Mouse (Mus musculus) kidney, embryonic 15.5 days (tissue): ENCODE data around the gene Lztr1. TPM values are rescaled to one million over a fixed set of nuclear protein-coding genes. Genes with fewer than 3 reads are reported as not detected.

Experiments
- ATAC-seq: fragments of 200-750 bp; cut with Nextera tagmentation; replicated peaks from 2 replicates; pipeline ENCODE4 v1.8.0; 2017; ENCODE audit warnings: moderate TSS enrichment; ENCODE audit not compliant: low FRiP score
- H3K27ac ChIP-seq: fragments of 300-500 bp; sonication (generic); 2 replicates; pipeline ENCODE4 v1.5.1; 2015; ENCODE audit warnings: mild to moderate bottlenecking, inconsistent platforms
- H3K27me3 ChIP-seq: fragments of 300-500 bp; sonication (generic); 2 replicates; pipeline ENCODE4 v1.6.1; 2015; ENCODE audit warnings: inconsistent platforms
- H3K36me3 ChIP-seq: fragments of 300-500 bp; sonication (generic); 2 replicates; pipeline ENCODE4 v1.6.1; 2015; ENCODE audit warnings: inconsistent platforms
- H3K4me1 ChIP-seq: fragments of 300-500 bp; sonication (generic); 2 replicates; pipeline ENCODE4 v1.6.1; 2015; ENCODE audit warnings: inconsistent platforms
- H3K4me2 ChIP-seq: fragments of 300-500 bp; sonication (generic); 2 replicates; pipeline ENCODE4 v1.6.1; 2015; ENCODE audit warnings: moderate library complexity, mild to moderate bottlenecking, inconsistent platforms
- H3K4me3 ChIP-seq: fragments of 300-500 bp; sonication (generic); replicated peaks from 2 replicates; pipeline ENCODE4 v1.5.1; 2015; ENCODE audit warnings: mild to moderate bottlenecking, inconsistent platforms
- H3K9ac ChIP-seq: fragments of 300-500 bp; sonication (generic); 2 replicates; pipeline ENCODE4 v1.6.1; 2015; ENCODE audit warnings: mild to moderate bottlenecking, inconsistent platforms
- H3K9me3 ChIP-seq: fragments of 300-500 bp; sonication (generic); replicated peaks from 2 replicates; pipeline ENCODE4 v1.6.1; 2016; ENCODE audit warnings: inconsistent platforms
- WGBS: fragments of 180-500 bp; shearing (Covaris S2); methylation state at CpG from one replicate; pipeline ENCODE4 v1.1.7; 2015; ENCODE audit warnings: mixed read lengths; 5-methylcytosine and 5-hydroxymethylcytosine counted together
- polyA plus RNA-seq: library from polyadenylated mRNA; unstranded; fragments of >200 nt; fragmentation: Nextera tagmentation; extraction: Ambion mirVana; gene quantifications from 2 replicates; pipeline ENCODE4 v1.2.1, GENCODE M21; 2015

The Lztr1 gene
- polyA plus RNA-seq: 83.3 and 96.0 TPM in 2 replicates

- WGBS: under 1% methylated on average over 50 of the region's 50 CpGs
- Histone ChIP-seq H3K36me3 (peaks cover 29% of the 10 kb centered on the region), H3K4me3 (peak within 1 kb of the TSS; percentile 83), H3K27me3 (no peaks in the 10 kb centered on the region; the same call in 1 of the 2 replicates), H3K4me1 (peaks cover 21% of the 10 kb centered on the region), H3K27ac (peak within 1 kb of the TSS; percentile 97), H3K9me3 (no peaks in the 10 kb centered on the region), H3K9ac (peak within 1 kb of the TSS; percentile 90), H3K4me2 (peak within 1 kb of the TSS; percentile 71)
- ATAC-seq: peak; percentile 97
Observed at GRCm38 (mm10) chr16:17508546-17509239, at the start of gene Lztr1. Gene Lztr1 (plus strand): TSS chr16:17508688.

- no peak for ATAC-seq
- WGBS: 95% methylated on average over 4 of the region's 4 CpGs
- peaks cover 71% of the 10 kb centered on the region for H3K36me3 ChIP-seq
- H3K9me3 ChIP-seq: no peaks in the 10 kb centered on the region
- no peak overlapping the region for H3K27ac ChIP-seq
- H3K4me3 ChIP-seq: no peak overlapping the region
- peaks cover 11% of the 10 kb centered on the region for H3K4me1 ChIP-seq
- H3K4me2 ChIP-seq: no peak overlapping the region
- H3K27me3 ChIP-seq: no peaks in the 10 kb centered on the region
- H3K9ac ChIP-seq: no peak overlapping the region
Observed at GRCm38 (mm10) chr16:17460254-17460653, 48.2 kb upstream of the Lztr1 start.

- Histone ChIP-seq H3K4me3 (no peak overlapping the region), H3K9ac (no peak overlapping the region), H3K27ac (no peak overlapping the region), H3K4me1 (0 out of 2 replicates have a peak, but pooled peaks cover 4% of the 10 kb centered on the region), H3K4me2 (no peak overlapping the region), H3K27me3 (no peaks in the 10 kb centered on the region), H3K36me3 (peaks cover 65% of the 10 kb centered on the region), H3K9me3 (no peaks in the 10 kb centered on the region)
- WGBS: 73% methylated on average over 1 of the region's 1 CpGs
- ATAC-seq: no peak
Observed at GRCm38 (mm10) chr16:17461596-17461995, 46.9 kb upstream of the Lztr1 start.

- H3K4me1 ChIP-seq: no peaks in the 10 kb centered on the region
Observed at GRCm38 (mm10) chr16:17463184-17463583, 45.3 kb upstream of the Lztr1 start.

DNA sequence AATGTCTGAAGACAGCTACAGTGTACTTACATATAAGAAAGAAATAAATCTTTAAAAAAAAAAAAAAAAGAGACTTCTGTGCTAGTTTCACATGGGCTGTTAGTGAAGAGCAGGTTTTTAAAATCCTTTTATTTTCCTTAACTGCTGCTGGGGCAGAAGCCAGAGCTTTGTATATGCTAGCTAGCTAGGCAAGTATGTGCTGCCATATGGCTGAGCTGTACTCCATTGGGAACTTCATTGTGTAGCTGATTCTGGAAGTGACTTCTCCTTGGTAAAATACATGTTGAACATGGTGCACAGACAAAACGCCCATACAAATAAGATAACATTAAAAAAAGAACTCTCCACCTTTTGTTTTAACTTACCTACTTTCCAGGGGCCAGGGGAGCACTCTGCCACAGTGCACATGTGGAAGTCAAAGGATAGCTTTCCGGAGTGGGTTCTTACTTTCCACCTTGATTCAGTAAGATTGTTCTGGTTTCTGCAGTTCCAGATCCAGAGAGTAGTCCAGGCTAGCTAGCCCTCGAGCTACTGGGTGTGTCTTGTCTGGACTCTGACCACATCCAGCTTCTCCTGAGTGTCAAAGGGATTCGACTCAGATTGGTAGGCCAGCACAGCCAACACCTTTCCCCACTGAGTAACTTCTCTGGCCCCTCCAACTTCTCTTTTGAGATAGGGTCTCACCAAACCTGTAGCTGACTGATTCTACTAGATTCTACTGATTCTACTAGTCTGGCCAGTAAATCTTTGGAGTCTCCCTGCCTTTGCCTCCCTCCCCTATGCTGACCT is 41.4 kb upstream of the Lztr1 start:
- H3K27me3 ChIP-seq: no peaks in the 10 kb centered on the region
- H3K4me1 ChIP-seq: no peaks in the 10 kb centered on the region
- no peak for ATAC-seq
- H3K9me3 ChIP-seq: no peaks in the 10 kb centered on the region
- H3K36me3 ChIP-seq: peaks cover 54% of the 10 kb centered on the region
- no peak overlapping the region for H3K27ac ChIP-seq
- WGBS: 85% methylated on average over 4 of the region's 4 CpGs
- no peak overlapping the region for H3K4me3 ChIP-seq
- no peak overlapping the region for H3K9ac ChIP-seq
- H3K4me2 ChIP-seq: no peak overlapping the region

More at GRCm38 (mm10) chr16:17463184-17463583, 45.3 kb upstream of the Lztr1 start:
- Histone ChIP-seq H3K9ac (no peak overlapping the region), H3K4me2 (no peak overlapping the region), H3K27ac (no peak overlapping the region), H3K36me3 (peaks cover 53% of the 10 kb centered on the region), H3K4me3 (no peak overlapping the region), H3K27me3 (no peaks in the 10 kb centered on the region), H3K9me3 (no peaks in the 10 kb centered on the region)
- ATAC-seq: no peak
- WGBS: 93% methylated on average over 2 of the region's 2 CpGs

- Histone ChIP-seq H3K4me2 (no peak overlapping the region), H3K9me3 (no peaks in the 10 kb centered on the region), H3K27me3 (no peaks in the 10 kb centered on the region), H3K4me3 (no peak overlapping the region), H3K27ac (no peak overlapping the region), H3K4me1 (0 out of 2 replicates have a peak, but pooled peaks cover 3% of the 10 kb centered on the region), H3K36me3 (peaks cover 70% of the 10 kb centered on the region), H3K9ac (no peak overlapping the region)
- ATAC-seq: no peak
- whole genome bisulfite sequencing: 84% methylated on average over 6 of the region's 6 CpGs
Observed at GRCm38 (mm10) chr16:17472498-17472897, 36.0 kb upstream of the Lztr1 start.

DNA sequence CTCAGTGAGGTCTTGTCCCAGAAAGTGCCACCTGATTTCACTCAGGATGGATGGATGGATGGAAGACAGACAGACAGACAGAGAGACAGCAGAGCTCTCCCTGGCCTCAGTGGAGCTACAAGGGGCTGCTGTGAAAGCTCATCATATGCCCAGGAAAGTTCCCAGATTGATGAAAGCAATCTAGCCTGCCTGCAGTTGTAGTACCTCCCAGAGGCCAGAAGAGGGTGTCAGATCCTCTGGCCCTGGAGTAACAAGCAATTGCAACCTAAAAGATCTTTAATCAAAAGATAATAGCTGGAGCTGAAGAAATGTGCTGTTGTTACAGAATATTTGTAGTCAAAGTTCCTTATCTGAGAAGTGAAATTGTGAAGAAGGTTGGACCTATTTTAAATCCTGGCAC is 34.4 kb upstream of the Lztr1 start:
- H3K4me3 ChIP-seq: no peak overlapping the region
- H3K27ac ChIP-seq: no peak overlapping the region
- ATAC-seq: no peak
- no peaks in the 10 kb centered on the region for H3K9me3 ChIP-seq
- H3K4me2 ChIP-seq: no peak overlapping the region
- H3K27me3 ChIP-seq: no peaks in the 10 kb centered on the region
- no peak overlapping the region for H3K9ac ChIP-seq
- peaks cover 71% of the 10 kb centered on the region for H3K36me3 ChIP-seq
- 0 out of 2 replicates have a peak, but pooled peaks cover 3% of the 10 kb centered on the region for H3K4me1 ChIP-seq

GRCm38 (mm10) chr16:17474761-17475160 is 33.7 kb upstream of the Lztr1 start:
- Histone ChIP-seq H3K4me3 (no peak overlapping the region), H3K4me2 (no peak overlapping the region), H3K27me3 (no peaks in the 10 kb centered on the region), H3K9ac (no peak overlapping the region), H3K27ac (no peak overlapping the region), H3K36me3 (peaks cover 68% of the 10 kb centered on the region), H3K4me1 (0 out of 2 replicates have a peak, but pooled peaks cover 3% of the 10 kb centered on the region), H3K9me3 (no peaks in the 10 kb centered on the region)
- ATAC-seq: no peak
- WGBS: 87% methylated on average over 2 of the region's 2 CpGs

DNA sequence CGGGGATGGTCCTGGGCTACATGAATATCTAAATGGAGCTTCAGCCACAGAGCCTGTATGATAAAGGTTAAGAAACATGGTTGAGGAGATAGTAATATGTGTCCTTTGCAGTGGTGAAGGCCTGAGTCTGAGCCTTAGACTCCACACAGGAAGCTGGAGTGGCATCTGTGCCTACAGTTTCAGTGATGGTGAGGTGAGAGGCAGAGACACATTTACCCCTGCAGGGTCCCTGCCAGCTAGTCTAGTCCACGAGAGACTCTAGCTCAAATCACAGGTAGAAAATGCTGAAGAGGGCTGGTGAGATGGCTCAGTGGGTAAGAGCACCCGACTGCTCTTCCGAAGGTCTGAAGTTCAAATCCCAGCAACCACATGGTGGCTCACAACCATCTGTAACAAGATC is 33.2 kb upstream of the Lztr1 start:
- Histone ChIP-seq H3K27ac (no peak overlapping the region), H3K4me2 (no peak overlapping the region), H3K4me1 (0 out of 2 replicates have a peak, but pooled peaks cover 3% of the 10 kb centered on the region), H3K4me3 (no peak overlapping the region), H3K27me3 (no peaks in the 10 kb centered on the region), H3K36me3 (peaks cover 69% of the 10 kb centered on the region), H3K9me3 (no peaks in the 10 kb centered on the region), H3K9ac (no peak overlapping the region)
- 87% methylated on average over 4 of the region's 4 CpGs for WGBS
- ATAC-seq: no peak

GRCm38 (mm10) chr16:17478331-17478943 is 30.1 kb upstream of the Lztr1 start:
- H3K36me3 ChIP-seq: peaks cover 60% of the 10 kb centered on the region
- no peak overlapping the region for H3K4me2 ChIP-seq
- no peak overlapping the region for H3K9ac ChIP-seq
- ATAC-seq: no peak
- no peak overlapping the region for H3K27ac ChIP-seq
- no peaks in the 10 kb centered on the region for H3K4me1 ChIP-seq
- no peaks in the 10 kb centered on the region for H3K27me3 ChIP-seq
- no peaks in the 10 kb centered on the region for H3K9me3 ChIP-seq
- H3K4me3 ChIP-seq: no peak overlapping the region
- 84% methylated on average over 4 of the region's 4 CpGs for WGBS

GRCm38 (mm10) chr16:17481465-17481864 is 27.0 kb upstream of the Lztr1 start:
- no peaks in the 10 kb centered on the region for H3K4me1 ChIP-seq
- H3K36me3 ChIP-seq: peaks cover 78% of the 10 kb centered on the region
- H3K4me3 ChIP-seq: no peak overlapping the region
- H3K27me3 ChIP-seq: no peaks in the 10 kb centered on the region
- H3K4me2 ChIP-seq: no peak overlapping the region
- no peak for ATAC-seq
- no peak overlapping the region for H3K9ac ChIP-seq
- 92% methylated on average over 2 of the region's 2 CpGs for WGBS
- H3K27ac ChIP-seq: no peak overlapping the region
- no peaks in the 10 kb centered on the region for H3K9me3 ChIP-seq

GRCm38 (mm10) chr16:17486505-17486904 is 22.0 kb upstream of the Lztr1 start:
- ATAC-seq: no peak
- Histone ChIP-seq H3K9me3 (no peaks in the 10 kb centered on the region), H3K36me3 (peaks cover 58% of the 10 kb centered on the region), H3K9ac (no peak overlapping the region), H3K4me3 (no peak overlapping the region), H3K4me1 (peaks cover 13% of the 10 kb centered on the region), H3K27me3 (peaks cover 16% of the 10 kb centered on the region), H3K27ac (no peak overlapping the region), H3K4me2 (no peak overlapping the region)
- WGBS: 46% methylated on average over 3 of the region's 3 CpGs
